Mouse (Mus musculus): ENCODE data around the gene Ccl3. TPM values are rescaled to one million over a fixed set of nuclear protein-coding genes. Genes with fewer than 3 reads are reported as not detected.

Gene Ccl3
- polyA plus RNA-seq, 1 experiment from 2014 or later: 1.2 TPM

Other genes with a start within 250 kb of the Ccl3 start
- gene Rasl10b, start 240.2 kb downstream of the Ccl3 start, polyA plus RNA-seq (2015; fragmentation: Nextera tagmentation; extraction: Ambion mirVana): 0.12 and 0.22 TPM in 2 replicates
- not detected in 2 replicates for gene Gas2l2, start 219.9 kb downstream of the Ccl3 start, polyA plus RNA-seq (2015; fragmentation: Nextera tagmentation; extraction: Ambion mirVana)
- gene 1700020L24Rik, start 211.7 kb downstream of the Ccl3 start, polyA plus RNA-seq (2015; fragmentation: Nextera tagmentation; extraction: Ambion mirVana): 2.3 and 2.7 TPM in 2 replicates
- 0.39 and 0.41 TPM in 2 replicates for gene Mmp28, start 186.3 kb downstream of the Ccl3 start, polyA plus RNA-seq (2015; fragmentation: Nextera tagmentation; extraction: Ambion mirVana)
- gene Taf15, start 176.3 kb downstream of the Ccl3 start, polyA plus RNA-seq (2015; fragmentation: Nextera tagmentation; extraction: Ambion mirVana): 3.7 and 3.9 TPM in 2 replicates
- gene Heatr9, start 127.2 kb downstream of the Ccl3 start, polyA plus RNA-seq (2015; fragmentation: Nextera tagmentation; extraction: Ambion mirVana): not detected in 2 replicates
- 0.53 and 0.93 TPM in 2 replicates for gene Ccl5, start 118.8 kb downstream of the Ccl3 start, polyA plus RNA-seq (2015; fragmentation: Nextera tagmentation; extraction: Ambion mirVana)
- gene Ccl9, start 70.7 kb downstream of the Ccl3 start, polyA plus RNA-seq (2015; fragmentation: Nextera tagmentation; extraction: Ambion mirVana): 54.3 and 58.4 TPM in 2 replicates
- gene Ccl6, start 56.3 kb downstream of the Ccl3 start, polyA plus RNA-seq (2015; fragmentation: Nextera tagmentation; extraction: Ambion mirVana): 15.6 and 16.8 TPM in 2 replicates
- not detected in 2 replicates for gene Rpl9-ps1, start 3.7 kb downstream of the Ccl3 start, polyA plus RNA-seq (2015; fragmentation: Nextera tagmentation; extraction: Ambion mirVana)
- 0.32 and 0.37 TPM in 2 replicates for gene Ccl4, start 13.2 kb upstream of the Ccl3 start, polyA plus RNA-seq (2015; fragmentation: Nextera tagmentation; extraction: Ambion mirVana)
- gene Wfdc17, start 54.6 kb upstream of the Ccl3 start, polyA plus RNA-seq (2015; fragmentation: Nextera tagmentation; extraction: Ambion mirVana): 16.4 and 18.6 TPM in 2 replicates
- not detected in 2 replicates for gene Wfdc18, start 59.7 kb upstream of the Ccl3 start, polyA plus RNA-seq (2015; fragmentation: Nextera tagmentation; extraction: Ambion mirVana)
- 45.7 and 46.2 TPM in 2 replicates for gene Wfdc21, start 97.6 kb upstream of the Ccl3 start, polyA plus RNA-seq (2015; fragmentation: Nextera tagmentation; extraction: Ambion mirVana)
- gene Heatr6, start 104.3 kb upstream of the Ccl3 start, polyA plus RNA-seq (2015; fragmentation: Nextera tagmentation; extraction: Ambion mirVana): 6.2 and 6.7 TPM in 2 replicates
- 3.1 and 4.8 TPM in 2 replicates for gene Hnf1b, start 200.7 kb upstream of the Ccl3 start, polyA plus RNA-seq (2015; fragmentation: Nextera tagmentation; extraction: Ambion mirVana)

Data from liver, embryonic 15.5 days (tissue).